Mouse (Mus musculus) hindbrain, embryonic 12.5 days (tissue): ENCODE results near the gene Naa50. TPM values are rescaled to one million over a fixed set of nuclear protein-coding genes. Genes with fewer than 3 reads are reported as not detected.

Experiments
- polyA plus RNA-seq: library from polyadenylated mRNA; unstranded; fragments of >200 nt; fragmentation: Nextera tagmentation; extraction: Ambion mirVana; gene quantifications from 2 replicates; pipeline ENCODE4 v1.2.1, GENCODE M21; 2016

Naa50 gene
- polyA plus RNA-seq, 1 experiment from 2014 or later = 92.5 TPM

Other genes starting within 250 kb of the Naa50 start
- 28.1 and 29.8 TPM in 2 replicates for gene Qtrt2, start 213.0 kb upstream of the Naa50 start, polyA plus RNA-seq
- gene Zdhhc23, start 160.0 kb upstream of the Naa50 start, polyA plus RNA-seq = 1.1 and 1.4 TPM in 2 replicates
- 4.9 and 5.0 TPM in 2 replicates for gene Gramd1c, start 76.5 kb upstream of the Naa50 start, polyA plus RNA-seq
- gene Atp6v1a, start 125 bp upstream of the Naa50 start, polyA plus RNA-seq = 59.6 and 65.5 TPM in 2 replicates
- 3.5 and 4.3 TPM in 2 replicates for gene Usf3, start 33.4 kb downstream of the Naa50 start, polyA plus RNA-seq
- 0.42 and 0.71 TPM in 2 replicates for gene Sidt1, start 193.4 kb downstream of the Naa50 start, polyA plus RNA-seq
- 25.5 and 27.0 TPM in 2 replicates for gene Spice1, start 207.3 kb downstream of the Naa50 start, polyA plus RNA-seq